Mouse (Mus musculus): ENCODE measurements around the gene Stk16. TPM values are rescaled to one million over a fixed set of nuclear protein-coding genes. Genes with fewer than 3 reads are reported as not detected.

Gene Stk16
- polyA plus RNA-seq, 1 experiment from 2014 or later, result 96.5 TPM

GRCm38 (mm10) chr1:75208967-75209678 is 1.5 kb upstream of the Stk16 start:
- Histone ChIP-seq H3K27me3 (ENCODE audit: control insufficient read depth, insufficient read depth, low read length) (peaks cover 2% of the 10 kb centered on the region), H3K36me3 (ENCODE audit: control insufficient read depth, insufficient read depth) (peaks cover 15% of the 10 kb centered on the region), H3K9me3 (replicated peaks; ENCODE audit: control insufficient read depth, low read length) (no peaks in the 10 kb centered on the region), H3K4me3 (ENCODE audit: low read length) (peak overlapping the region; percentile 53), H3K4me2 (ENCODE audit: low read depth, low read length) (peak overlapping the region; percentile 68), H3K27ac (ENCODE audit: low read length) (no peak overlapping the region), H3K4me1 (ENCODE audit: control insufficient read depth, insufficient read depth, low read length) (peaks cover 18% of the 10 kb centered on the region), H3K9ac (ENCODE audit: low read length) (peak overlapping the region; percentile 71)
- 11% methylated on average over 34 of the region's 34 CpGs for WGBS
- no peak for ATAC-seq (replicated peaks; ENCODE audit: extremely low read depth, insufficient read depth, low FRiP score)

GRCm38 (mm10) chr1:75211141-75211708 is 587 bp downstream of the Stk16 start:
- Histone ChIP-seq H3K27me3 (ENCODE audit: control insufficient read depth, insufficient read depth, low read length) (peaks cover 2% of the 10 kb centered on the region), H3K27ac (ENCODE audit: low read length) (no peak overlapping the region), H3K9ac (ENCODE audit: low read length) (peak overlapping the region; percentile 91), H3K9me3 (replicated peaks; ENCODE audit: control insufficient read depth, low read length) (no peaks in the 10 kb centered on the region), H3K4me1 (ENCODE audit: control insufficient read depth, insufficient read depth, low read length) (peaks cover 18% of the 10 kb centered on the region), H3K36me3 (ENCODE audit: control insufficient read depth, insufficient read depth) (peaks cover 22% of the 10 kb centered on the region), H3K4me3 (ENCODE audit: low read length) (peak overlapping the region; percentile 77), H3K4me2 (ENCODE audit: low read depth, low read length) (peak overlapping the region; percentile 80)
- no peak for ATAC-seq (replicated peaks; ENCODE audit: extremely low read depth, insufficient read depth, low FRiP score)
- WGBS, result 11% methylated on average over 17 of the region's 17 CpGs

GRCm38 (mm10) chr1:75212542-75212941 is 1.9 kb downstream of the Stk16 start:
- ATAC-seq (replicated peaks; ENCODE audit: extremely low read depth, insufficient read depth, low FRiP score), result no peak
- 75% methylated on average over 4 of the region's 4 CpGs for WGBS
- Histone ChIP-seq H3K9ac (ENCODE audit: low read length) (no peak overlapping the region), H3K27me3 (ENCODE audit: control insufficient read depth, insufficient read depth, low read length) (peaks cover 2% of the 10 kb centered on the region), H3K27ac (ENCODE audit: low read length) (no peak overlapping the region), H3K9me3 (replicated peaks; ENCODE audit: control insufficient read depth, low read length) (no peaks in the 10 kb centered on the region), H3K4me1 (ENCODE audit: control insufficient read depth, insufficient read depth, low read length) (peaks cover 20% of the 10 kb centered on the region), H3K4me2 (ENCODE audit: low read depth, low read length) (no peak overlapping the region), H3K4me3 (ENCODE audit: low read length) (no peak overlapping the region), H3K36me3 (ENCODE audit: control insufficient read depth, insufficient read depth) (peaks cover 22% of the 10 kb centered on the region)

- Histone ChIP-seq H3K4me3 (ENCODE audit: low read length) (no peak overlapping the region), H3K36me3 (ENCODE audit: control insufficient read depth, insufficient read depth) (peaks cover 22% of the 10 kb centered on the region), H3K27ac (ENCODE audit: low read length) (no peak overlapping the region), H3K4me1 (ENCODE audit: control insufficient read depth, insufficient read depth, low read length) (peaks cover 23% of the 10 kb centered on the region), H3K27me3 (ENCODE audit: control insufficient read depth, insufficient read depth, low read length) (peaks cover 2% of the 10 kb centered on the region), H3K9ac (ENCODE audit: low read length) (no peak overlapping the region), H3K4me2 (ENCODE audit: low read depth, low read length) (no peak overlapping the region), H3K9me3 (replicated peaks; ENCODE audit: control insufficient read depth, low read length) (no peaks in the 10 kb centered on the region)
- ATAC-seq (replicated peaks; ENCODE audit: extremely low read depth, insufficient read depth, low FRiP score), result no peak
- 72% methylated on average over 7 of the region's 7 CpGs for WGBS
These were observed 2.5 kb downstream of the Stk16 start for GRCm38 (mm10) chr1:75213096-75213495.

GRCm38 (mm10) chr1:75214442-75214841 is 3.8 kb downstream of the Stk16 start:
- H3K27me3 ChIP-seq (ENCODE audit: control insufficient read depth, insufficient read depth, low read length), result no peaks in the 10 kb centered on the region; the same call in 1 of the 2 replicates
- no peak overlapping the region for H3K4me2 ChIP-seq (ENCODE audit: low read depth, low read length)
- H3K9ac ChIP-seq (ENCODE audit: low read length), result no peak overlapping the region
- 73% methylated on average over 2 of the region's 2 CpGs for WGBS
- peaks cover 24% of the 10 kb centered on the region for H3K4me1 ChIP-seq (ENCODE audit: control insufficient read depth, insufficient read depth, low read length)
- peak overlapping the region; percentile 30; the same call in 1 of the 2 replicates for H3K27ac ChIP-seq (ENCODE audit: low read length)
- H3K36me3 ChIP-seq (ENCODE audit: control insufficient read depth, insufficient read depth), result peaks cover 22% of the 10 kb centered on the region
- no peaks in the 10 kb centered on the region for H3K9me3 ChIP-seq (replicated peaks; ENCODE audit: control insufficient read depth, low read length)
- ATAC-seq (replicated peaks; ENCODE audit: extremely low read depth, insufficient read depth, low FRiP score), result no peak
- H3K4me3 ChIP-seq (ENCODE audit: low read length), result no peak overlapping the region

GRCm38 (mm10) chr1:75214886-75215285 is 4.2 kb downstream of the Stk16 start:
- ATAC-seq (replicated peaks; ENCODE audit: extremely low read depth, insufficient read depth, low FRiP score), result no peak
- H3K9ac ChIP-seq (ENCODE audit: low read length), result no peak overlapping the region
- H3K4me3 ChIP-seq (ENCODE audit: low read length), result no peak overlapping the region
- H3K27ac ChIP-seq (ENCODE audit: low read length), result peak overlapping the region; percentile 32; the same call in 1 of the 2 replicates
- no peak overlapping the region for H3K4me2 ChIP-seq (ENCODE audit: low read depth, low read length)
- peaks cover 26% of the 10 kb centered on the region for H3K4me1 ChIP-seq (ENCODE audit: control insufficient read depth, insufficient read depth, low read length)
- 61% methylated on average over 5 of the region's 5 CpGs for WGBS
- peaks cover 22% of the 10 kb centered on the region for H3K36me3 ChIP-seq (ENCODE audit: control insufficient read depth, insufficient read depth)
- no peaks in the 10 kb centered on the region; the same call in 1 of the 2 replicates for H3K27me3 ChIP-seq (ENCODE audit: control insufficient read depth, insufficient read depth, low read length)
- H3K9me3 ChIP-seq (replicated peaks; ENCODE audit: control insufficient read depth, low read length), result no peaks in the 10 kb centered on the region

GRCm38 (mm10) chr1:75215785-75216184 is 5.1 kb downstream of the Stk16 start:
- H3K27me3 ChIP-seq (ENCODE audit: control insufficient read depth, insufficient read depth, low read length), result peaks cover 5% of the 10 kb centered on the region; the same call in 1 of the 2 replicates
- peaks cover 22% of the 10 kb centered on the region for H3K4me1 ChIP-seq (ENCODE audit: control insufficient read depth, insufficient read depth, low read length)
- 91% methylated on average over 9 of the region's 9 CpGs for WGBS
- peaks cover 22% of the 10 kb centered on the region for H3K36me3 ChIP-seq (ENCODE audit: control insufficient read depth, insufficient read depth)
- H3K9me3 ChIP-seq (replicated peaks; ENCODE audit: control insufficient read depth, low read length), result no peaks in the 10 kb centered on the region
- H3K9ac ChIP-seq (ENCODE audit: low read length), result no peak overlapping the region
- no peak overlapping the region for H3K4me2 ChIP-seq (ENCODE audit: low read depth, low read length)
- ATAC-seq (replicated peaks; ENCODE audit: extremely low read depth, insufficient read depth, low FRiP score), result no peak
- H3K4me3 ChIP-seq (ENCODE audit: low read length), result no peak overlapping the region
- no peak overlapping the region for H3K27ac ChIP-seq (ENCODE audit: low read length)

- peak overlapping the region; percentile 71; the same call in 1 of the 2 replicates for H3K4me3 ChIP-seq (ENCODE audit: low read length)
- no peaks in the 10 kb centered on the region for H3K9me3 ChIP-seq (replicated peaks; ENCODE audit: control insufficient read depth, low read length)
- H3K27ac ChIP-seq (ENCODE audit: low read length), result no peak overlapping the region
- WGBS, result 62% methylated on average over 13 of the region's 13 CpGs
- no peak overlapping the region for H3K9ac ChIP-seq (ENCODE audit: low read length)
- peaks cover 15% of the 10 kb centered on the region for H3K4me1 ChIP-seq (ENCODE audit: control insufficient read depth, insufficient read depth, low read length)
- peak overlapping the region; percentile 98 for H3K4me2 ChIP-seq (ENCODE audit: low read depth, low read length)
- peaks cover 7% of the 10 kb centered on the region; the same call in 1 of the 2 replicates for H3K27me3 ChIP-seq (ENCODE audit: control insufficient read depth, insufficient read depth, low read length)
- no peak for ATAC-seq (replicated peaks; ENCODE audit: extremely low read depth, insufficient read depth, low FRiP score)
- H3K36me3 ChIP-seq (ENCODE audit: control insufficient read depth, insufficient read depth), result peaks cover 20% of the 10 kb centered on the region
These were observed 6.4 kb downstream of the Stk16 start for GRCm38 (mm10) chr1:75216797-75217585.

Data from heart, embryonic 16.5 days (tissue).